Mouse (Mus musculus): ENCODE results near the gene Vps39. TPM values are rescaled to one million over a fixed set of nuclear protein-coding genes. Genes with fewer than 3 reads are reported as not detected.

The Vps39 gene
- polyA plus RNA-seq (2015; fragmentation: Nextera tagmentation; extraction: Ambion mirVana) = 13.9 and 15.2 TPM in 2 replicates

DNA sequence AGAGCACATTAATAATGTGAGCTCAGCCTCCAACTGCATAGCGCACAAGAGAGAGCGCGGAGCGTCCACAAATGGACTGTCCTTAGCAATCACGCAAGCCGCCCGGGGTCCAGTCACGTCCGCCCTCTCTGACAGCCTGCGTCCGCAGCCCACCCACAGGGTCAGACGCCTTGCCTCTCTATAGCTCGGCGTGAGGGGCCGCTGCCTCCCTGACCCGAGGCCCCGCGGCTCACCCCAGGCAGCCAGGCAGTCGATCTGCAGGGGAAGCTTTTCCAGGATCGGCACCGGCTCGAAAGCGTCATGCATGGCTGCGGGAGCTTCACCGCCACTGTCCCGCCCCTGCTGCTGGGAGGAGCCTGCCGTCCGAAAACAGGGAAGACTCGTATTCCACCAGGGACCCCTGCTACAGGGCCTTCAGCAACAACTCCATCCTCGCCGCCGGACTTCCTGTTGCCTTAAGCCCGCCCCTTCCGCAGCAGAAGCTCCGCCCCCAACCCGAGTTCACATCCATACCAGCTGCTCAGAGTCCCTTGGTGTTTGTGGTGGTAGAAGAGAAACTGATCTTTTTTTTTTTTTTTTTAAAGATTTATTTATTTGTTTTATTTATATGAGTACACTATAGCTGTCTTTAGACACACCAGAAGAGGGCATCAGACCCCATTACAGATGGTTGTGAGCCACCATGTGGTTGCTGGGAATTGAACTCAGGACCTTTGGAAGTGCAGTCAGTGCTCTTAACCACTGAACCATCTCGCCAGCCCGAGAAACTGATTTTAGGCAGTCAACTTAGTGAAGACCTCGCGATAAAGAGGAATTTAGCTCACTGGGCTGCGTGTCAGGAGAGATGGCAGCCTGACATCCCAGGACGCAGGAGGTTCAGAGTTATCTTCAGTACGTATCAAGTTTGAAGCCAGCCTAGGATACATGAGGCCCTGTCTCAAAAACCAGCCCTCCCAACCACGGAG is at the start of gene Vps39:
Gene Vps39 (minus strand): TSS at position 456 of the 965 bp plus-strand sequence.
- Histone ChIP-seq H3K27me3 (ENCODE audit: insufficient read depth, low read length) (no peaks in the 10 kb centered on the region), H3K27ac (peak within 1 kb of the TSS; percentile 85), H3K9me3 (replicated peaks; ENCODE audit: low read length) (no peaks in the 10 kb centered on the region), H3K4me2 (ENCODE audit: low read length) (peak within 1 kb of the TSS; percentile 77), H3K36me3 (ENCODE audit: insufficient read depth, low read length) (peaks cover 11% of the 10 kb centered on the region; the same call in 1 of the 2 replicates), H3K9ac (ENCODE audit: low read depth, low read length) (peak within 1 kb of the TSS; percentile 85), H3K4me1 (replicated peaks; ENCODE audit: insufficient read depth, low read length) (no peaks in the 10 kb centered on the region; the same call in 1 of the 2 replicates), H3K4me3 (replicated peaks; ENCODE audit: low read depth, low read length) (peak within 1 kb of the TSS; percentile 82)
- 12% methylated on average over 44 of the region's 44 CpGs for WGBS
- DNase-seq (ENCODE audit: low spot score) = peak; percentile 98
- no peak; the same call in 1 of the 2 replicates for TF ChIP-seq CTCF (IDR thresholded peaks at IDR 0.05; ENCODE audit: low read depth)
- ATAC-seq (replicated peaks; ENCODE audit: low FRiP score, low read depth) = peak; percentile 96

DNA sequence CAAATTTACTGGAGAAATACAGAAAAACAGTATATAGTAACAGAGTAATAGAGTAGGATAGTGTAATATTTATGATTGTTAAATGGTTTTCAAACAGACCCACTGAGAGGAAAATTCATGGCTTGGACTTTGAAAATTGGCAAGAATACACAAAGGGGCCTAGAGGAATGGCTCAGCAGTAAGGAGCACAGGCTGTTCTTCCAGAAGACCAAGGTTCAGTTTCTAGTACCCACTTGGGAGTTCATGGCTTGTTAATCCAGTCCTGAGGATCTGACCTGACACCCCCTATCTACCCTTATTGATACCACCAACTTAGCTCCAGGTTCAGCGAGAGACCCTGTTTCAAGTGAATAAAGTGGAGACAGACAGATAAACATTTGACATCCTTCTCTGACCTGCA is 45.0 kb upstream of the Vps39 start:
- no peaks in the 10 kb centered on the region for H3K9me3 ChIP-seq (replicated peaks; ENCODE audit: low read length)
- H3K27me3 ChIP-seq (ENCODE audit: insufficient read depth, low read length) = no peaks in the 10 kb centered on the region
- no peak overlapping the region for H3K27ac ChIP-seq
- no peak overlapping the region for H3K4me3 ChIP-seq (replicated peaks; ENCODE audit: low read depth, low read length)
- TF ChIP-seq CTCF (IDR thresholded peaks at IDR 0.05; ENCODE audit: low read depth) = no peak
- peaks cover 5% of the 10 kb centered on the region; the same call in 1 of the 2 replicates for H3K4me1 ChIP-seq (replicated peaks; ENCODE audit: insufficient read depth, low read length)
- no peak overlapping the region for H3K9ac ChIP-seq (ENCODE audit: low read depth, low read length)
- ATAC-seq (replicated peaks; ENCODE audit: low FRiP score, low read depth) (no peak), DNase-seq (ENCODE audit: low spot score) (no peak)
- peaks cover 40% of the 10 kb centered on the region for H3K36me3 ChIP-seq (ENCODE audit: insufficient read depth, low read length)
- WGBS = 76% methylated on average over 1 of the region's 1 CpGs
- H3K4me2 ChIP-seq (ENCODE audit: low read length) = no peak overlapping the region

DNA sequence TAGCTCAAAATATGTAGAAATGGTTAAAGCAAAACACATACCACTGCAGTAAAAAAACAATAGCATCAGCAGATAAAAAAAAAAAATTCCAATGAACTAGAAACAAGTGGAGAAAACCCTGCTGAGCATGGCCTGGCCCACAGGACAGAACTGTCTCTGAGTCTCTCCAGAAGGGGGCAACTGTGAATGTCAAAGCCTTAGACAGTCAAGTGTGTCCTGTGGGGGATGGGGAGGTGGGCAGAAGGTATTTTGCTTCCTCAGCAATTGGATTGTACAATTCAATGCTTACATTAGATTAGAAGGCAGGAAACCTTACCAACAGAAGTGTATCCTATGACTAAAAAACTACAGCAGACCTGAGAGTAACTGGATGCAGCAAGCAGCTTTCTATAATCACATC is 39.5 kb upstream of the Vps39 start:
- ATAC-seq (replicated peaks; ENCODE audit: low FRiP score, low read depth) = no peak
- H3K36me3 ChIP-seq (ENCODE audit: insufficient read depth, low read length) = peaks cover 60% of the 10 kb centered on the region

DNA sequence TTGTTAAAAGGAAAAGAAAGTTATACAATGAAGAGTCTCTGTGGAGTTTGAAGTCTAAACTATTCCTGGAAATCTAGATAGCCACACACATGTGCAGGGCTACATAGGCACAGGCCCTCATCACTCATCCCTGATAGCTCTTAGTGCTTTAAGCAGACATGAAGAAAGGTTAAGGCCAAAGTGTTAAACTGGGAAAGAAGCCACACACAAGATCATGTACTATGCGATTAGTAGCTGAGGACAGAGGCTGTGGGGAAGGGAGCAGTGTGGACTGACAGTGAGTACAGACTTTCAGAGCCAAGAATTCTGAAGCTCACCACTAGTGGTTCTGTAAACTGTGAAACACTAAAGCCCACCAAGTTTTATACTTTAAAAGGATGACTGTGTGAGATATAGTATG is 38.0 kb upstream of the Vps39 start:
- WGBS = 97% methylated on average over 1 of the region's 1 CpGs
- Histone ChIP-seq H3K9me3 (replicated peaks; ENCODE audit: low read length) (no peaks in the 10 kb centered on the region), H3K4me3 (replicated peaks; ENCODE audit: low read depth, low read length) (no peak overlapping the region), H3K4me1 (replicated peaks; ENCODE audit: insufficient read depth, low read length) (no peaks in the 10 kb centered on the region), H3K27ac (no peak overlapping the region), H3K27me3 (ENCODE audit: insufficient read depth, low read length) (no peaks in the 10 kb centered on the region), H3K9ac (ENCODE audit: low read depth, low read length) (no peak overlapping the region), H3K36me3 (ENCODE audit: insufficient read depth, low read length) (peaks cover 50% of the 10 kb centered on the region), H3K4me2 (ENCODE audit: low read length) (no peak overlapping the region)
- no peak for DNase-seq (ENCODE audit: low spot score)
- no peak for TF ChIP-seq CTCF (IDR thresholded peaks at IDR 0.05; ENCODE audit: low read depth)
- no peak for ATAC-seq (replicated peaks; ENCODE audit: low FRiP score, low read depth)

More for the DNA sequence above, 39.5 kb upstream of the Vps39 start:
- H3K4me1 ChIP-seq (replicated peaks; ENCODE audit: insufficient read depth, low read length) = no peaks in the 10 kb centered on the region
- no peaks in the 10 kb centered on the region for H3K9me3 ChIP-seq (replicated peaks; ENCODE audit: low read length)
- no peak overlapping the region for H3K9ac ChIP-seq (ENCODE audit: low read depth, low read length)
- H3K4me2 ChIP-seq (ENCODE audit: low read length) = no peak overlapping the region
- no peak overlapping the region for H3K4me3 ChIP-seq (replicated peaks; ENCODE audit: low read depth, low read length)
- no peak; the same call in 1 of the 2 replicates for TF ChIP-seq CTCF (IDR thresholded peaks at IDR 0.05; ENCODE audit: low read depth)
- H3K27ac ChIP-seq = no peak overlapping the region
- no peaks in the 10 kb centered on the region for H3K27me3 ChIP-seq (ENCODE audit: insufficient read depth, low read length)
- no peak for DNase-seq (ENCODE audit: low spot score)

DNA sequence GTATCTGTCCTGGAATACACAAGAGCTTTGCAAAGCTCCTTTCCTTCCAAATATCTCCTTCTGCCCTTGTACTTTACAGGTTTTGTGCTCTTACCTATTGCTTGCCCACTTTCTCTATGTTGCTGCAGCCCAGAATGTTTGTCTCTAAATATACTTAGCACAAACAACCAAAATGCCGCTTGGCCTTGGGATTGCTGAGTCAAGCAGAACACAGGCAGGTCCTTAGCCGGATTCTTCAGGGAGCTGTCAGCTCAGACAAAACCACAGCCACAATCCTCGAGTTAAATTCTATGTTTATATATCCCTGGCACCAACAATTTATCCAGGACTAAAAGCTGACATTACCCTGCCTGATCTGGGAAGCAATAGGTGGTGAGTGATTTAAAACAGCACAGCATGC is 36.4 kb upstream of the Vps39 start:
- ATAC-seq (replicated peaks; ENCODE audit: low FRiP score, low read depth) (no peak), DNase-seq (ENCODE audit: low spot score) (no peak)
- H3K9ac ChIP-seq (ENCODE audit: low read depth, low read length) = no peak overlapping the region
- 82% methylated on average over 3 of the region's 3 CpGs for WGBS
- H3K36me3 ChIP-seq (ENCODE audit: insufficient read depth, low read length) = peaks cover 41% of the 10 kb centered on the region
- TF ChIP-seq CTCF (IDR thresholded peaks at IDR 0.05; ENCODE audit: low read depth) = no peak
- H3K4me3 ChIP-seq (replicated peaks; ENCODE audit: low read depth, low read length) = no peak overlapping the region
- H3K27me3 ChIP-seq (ENCODE audit: insufficient read depth, low read length) = no peaks in the 10 kb centered on the region
- H3K4me1 ChIP-seq (replicated peaks; ENCODE audit: insufficient read depth, low read length) = no peaks in the 10 kb centered on the region
- no peaks in the 10 kb centered on the region for H3K9me3 ChIP-seq (replicated peaks; ENCODE audit: low read length)
- no peak overlapping the region for H3K4me2 ChIP-seq (ENCODE audit: low read length)
- no peak overlapping the region for H3K27ac ChIP-seq

DNA sequence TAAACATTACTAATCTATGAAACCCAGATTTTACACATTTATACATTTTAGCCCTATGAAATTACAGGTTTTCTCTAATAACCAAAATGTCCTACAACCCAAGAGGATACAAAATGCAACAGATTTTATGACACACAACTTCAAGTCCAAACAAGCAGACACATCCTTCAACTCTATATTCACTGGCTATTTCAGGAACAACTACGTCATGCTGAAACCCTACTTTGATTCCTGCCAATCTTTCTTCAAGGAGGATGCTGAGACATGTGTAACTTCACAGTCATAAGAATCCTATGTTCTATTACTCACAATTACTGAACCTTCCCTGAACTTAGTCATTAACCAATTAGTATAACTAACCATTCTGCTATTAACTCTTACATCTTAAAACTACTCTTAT is 34.4 kb upstream of the Vps39 start:
- Histone ChIP-seq H3K4me1 (replicated peaks; ENCODE audit: insufficient read depth, low read length) (no peaks in the 10 kb centered on the region), H3K9ac (ENCODE audit: low read depth, low read length) (no peak overlapping the region), H3K36me3 (ENCODE audit: insufficient read depth, low read length) (peaks cover 37% of the 10 kb centered on the region), H3K4me2 (ENCODE audit: low read length) (no peak overlapping the region), H3K9me3 (replicated peaks; ENCODE audit: low read length) (no peaks in the 10 kb centered on the region), H3K4me3 (replicated peaks; ENCODE audit: low read depth, low read length) (no peak overlapping the region), H3K27ac (no peak overlapping the region), H3K27me3 (ENCODE audit: insufficient read depth, low read length) (no peaks in the 10 kb centered on the region)
- DNase-seq (ENCODE audit: low spot score) (no peak), ATAC-seq (replicated peaks; ENCODE audit: low FRiP score, low read depth) (no peak)
- 87% methylated on average over 1 of the region's 1 CpGs for WGBS
- no peak for TF ChIP-seq CTCF (IDR thresholded peaks at IDR 0.05; ENCODE audit: low read depth)

Data from kidney, postnatal 0 days (tissue).